ENCODE assay signal across 11 mouse cellular contexts in the genomic region with DNA sequence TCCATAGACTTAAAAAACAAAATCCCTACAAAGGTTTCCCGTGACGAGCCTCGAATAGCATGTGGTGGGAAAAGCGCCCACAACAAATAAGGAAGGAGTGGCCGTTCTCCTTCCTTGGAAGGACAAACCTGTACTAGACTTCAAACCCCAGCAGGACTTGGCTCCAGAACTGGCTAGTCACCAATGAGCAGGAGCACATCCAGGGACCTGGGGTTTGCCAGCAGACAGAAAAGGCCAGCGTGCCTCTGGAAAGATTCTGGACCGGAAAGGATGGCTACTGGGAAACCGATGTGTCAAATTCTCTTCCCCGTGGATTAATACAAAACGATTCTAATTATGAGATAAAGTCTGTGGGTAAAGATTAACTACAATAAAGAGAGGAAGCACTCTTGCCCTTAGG.
DNase-seq lines count a peak whose midpoint lies in the region; ATAC-seq lines count a peak whose summit lies in the region.
"Had no signal": no experiment of that assay in that cellular context is flagged by ENCODE, and none has a peak within 500 bp of the region (broad histone marks: within the 10 kb centered on the region; RNA-seq: fewer than 3 reads in every experiment).

No protein-coding gene starts in this region.

- 83% methylated on average over 10 of the region's 10 CpGs for WGBS in heart, embryonic 10.5 days

- H3K4me3 ChIP-seq in heart, embryonic 10.5 days, result no peak overlapping the region
- H3K4me3 ChIP-seq: hindbrain, embryonic 15.5 days had no signal

- H3K36me3 ChIP-seq in heart, embryonic 10.5 days, result peaks cover 8% of the 10 kb centered on the region; the same call in 1 of the 2 replicates
- H3K36me3 ChIP-seq: hindbrain, embryonic 15.5 days had no signal

- ATAC-seq in erythroblast, adult 5-6 weeks (replicated peaks; ENCODE audit: low FRiP score, poor library complexity, severe bottlenecking), result no peak
- ATAC-seq: lung, postnatal 0 days had no signal

- H3K27me3 ChIP-seq in heart, embryonic 10.5 days (ENCODE audit: insufficient read depth, poor library complexity, severe bottlenecking), result no peaks in the 10 kb centered on the region
- H3K27me3 ChIP-seq: hindbrain, embryonic 15.5 days had no signal

- peaks cover 8% of the 10 kb centered on the region for H3K4me1 ChIP-seq in heart, embryonic 10.5 days
- H3K4me1 ChIP-seq: hindbrain, embryonic 15.5 days had no signal

- no peak overlapping the region for H3K27ac ChIP-seq in heart, embryonic 10.5 days
- H3K27ac ChIP-seq: hindbrain, embryonic 15.5 days had no signal

- DNase-seq in heart, adult 18-20 months, result peak; percentile 67 to 73
- DNase-seq in heart, embryonic 10.5 days (ENCODE audit: low spot score), result no peak
- DNase-seq in right cerebral cortex, adult 18-20 months, result peak; percentile 12
- DNase-seq in right cerebral cortex, postnatal 25 days, result no peak
- peak; percentile 73 for DNase-seq in gastrocnemius, postnatal 25 days
- peak; percentile 14 to 32 for DNase-seq in layer of hippocampus, postnatal 36 days
- no peak for DNase-seq in natural killer cell, adult 2 months (ENCODE audit: low spot score in 2 of 2)
- DNase-seq: thymus, adult 18-20 months had no signal

- H3K9me3 ChIP-seq in heart, embryonic 10.5 days, result no peaks in the 10 kb centered on the region
- H3K9me3 ChIP-seq: hindbrain, embryonic 15.5 days had no signal

Comparison
In these comparisons a context has a peak if more than half of its experiments do, and no peak if none do; other contexts are left out.
1. DNase-seq: peak in heart, adult 18-20 months (2 of 2), right cerebral cortex, adult 18-20 months (single experiment), gastrocnemius, postnatal 25 days (single experiment) and layer of hippocampus, postnatal 36 days (2 of 2); none in heart, embryonic 10.5 days (single experiment), right cerebral cortex, postnatal 25 days (single experiment) and natural killer cell, adult 2 months (0 of 2).